Mouse (Mus musculus) liver, embryonic 11.5 days (tissue): ENCODE results near the gene Gnao1. TPM values are rescaled to one million over a fixed set of nuclear protein-coding genes. Genes with fewer than 3 reads are reported as not detected.
A peak's percentile ranks its signal among the peaks of the same experiment; 100 is the strongest.

Experiments
- ATAC-seq: fragments of 200-750 bp; cut with Nextera tagmentation; replicated peaks from 2 replicates; pipeline ENCODE4 v1.8.0; 2017; ENCODE audit warnings: moderate number of reproducible peaks, mild to moderate bottlenecking, moderate TSS enrichment, moderate library complexity; ENCODE audit not compliant: low FRiP score
- DNase-seq: peaks from one replicate; pipeline ENCODE4 v3.0.0-alpha.2; 2017; ENCODE audit warnings: low spot score
- H3K27ac ChIP-seq: fragments of 300-500 bp; sonication (generic); 2 replicates; pipeline ENCODE4 v1.5.1; 2014; ENCODE audit warnings: mild to moderate bottlenecking, low read depth, low read length, control low read depth
- H3K27me3 ChIP-seq: fragments of 300-500 bp; sonication (generic); replicated peaks from 2 replicates; pipeline ENCODE4 v1.6.1; 2014; ENCODE audit warnings: low read length, mixed read lengths; ENCODE audit not compliant: control insufficient read depth, insufficient read depth
- H3K36me3 ChIP-seq: fragments of 300-500 bp; sonication (generic); 2 replicates; pipeline ENCODE4 v1.6.1; 2014; ENCODE audit warnings: mild to moderate bottlenecking, low read length, moderate library complexity, mixed read lengths; ENCODE audit not compliant: control insufficient read depth, insufficient read depth
- H3K4me1 ChIP-seq: fragments of 300-500 bp; sonication (generic); replicated peaks from 2 replicates; pipeline ENCODE4 v1.6.1; 2014; ENCODE audit warnings: low read length, mixed read lengths; ENCODE audit not compliant: control insufficient read depth, insufficient read depth
- H3K4me2 ChIP-seq: fragments of 300-500 bp; sonication (generic); 2 replicates; pipeline ENCODE4 v1.6.1; 2014; ENCODE audit warnings: mild to moderate bottlenecking, control low read depth, moderate library complexity
- H3K4me3 ChIP-seq: fragments of 300-500 bp; sonication (generic); 2 replicates; pipeline ENCODE4 v1.5.1; 2014; ENCODE audit warnings: low read depth, low read length, control low read depth
- H3K9ac ChIP-seq: fragments of 300-500 bp; sonication (generic); 2 replicates; pipeline ENCODE4 v1.6.1; 2014; ENCODE audit warnings: low read depth, low read length, control low read depth
- H3K9me3 ChIP-seq: fragments of 300-500 bp; sonication (generic); 2 replicates; pipeline ENCODE4 v1.6.1; 2016; ENCODE audit warnings: low read length, inconsistent platforms, mixed read lengths; ENCODE audit not compliant: control insufficient read depth
- WGBS: fragments of 180-500 bp; shearing (Covaris S2); extraction: QIAGEN DNeasy Blood & Tissue Kit; methylation state at CpG from one replicate; pipeline ENCODE4 v1.1.7; 2014; 5-methylcytosine and 5-hydroxymethylcytosine counted together
- polyA plus RNA-seq: library from polyadenylated mRNA; unstranded; fragments of >200 nt; fragmentation: Nextera tagmentation; extraction: Ambion mirVana; gene quantifications from 2 replicates; pipeline ENCODE4 v1.2.1, GENCODE M21; 2014

The Gnao1 gene
- polyA plus RNA-seq, 1 experiment from 2014 or later: 2.4 TPM

GRCm38 (mm10) chr8:93893556-93893955 lies 83.8 kb downstream of the Gnao1 start:
- WGBS: 68% methylated on average over 3 of the region's 3 CpGs
- H3K27ac ChIP-seq: no peak overlapping the region

GRCm38 (mm10) chr8:93896841-93897551 lies 87.2 kb downstream of the Gnao1 start:
- Histone ChIP-seq H3K27ac (no peak overlapping the region), H3K4me1 (peaks cover 7% of the 10 kb centered on the region; the same call in 1 of the 2 replicates), H3K9me3 (no peaks in the 10 kb centered on the region), H3K27me3 (no peaks in the 10 kb centered on the region), H3K36me3 (no peaks in the 10 kb centered on the region), H3K4me3 (no peak overlapping the region), H3K4me2 (no peak overlapping the region), H3K9ac (no peak overlapping the region)
- 80% methylated on average over 7 of the region's 7 CpGs for WGBS
- DNase-seq (no peak), ATAC-seq (no peak)

More at GRCm38 (mm10) chr8:93893556-93893955, 83.8 kb downstream of the Gnao1 start:
- Histone ChIP-seq H3K4me3 (no peak overlapping the region), H3K4me2 (no peak overlapping the region), H3K36me3 (no peaks in the 10 kb centered on the region), H3K9me3 (no peaks in the 10 kb centered on the region), H3K9ac (no peak overlapping the region), H3K27me3 (no peaks in the 10 kb centered on the region), H3K4me1 (no peaks in the 10 kb centered on the region; the same call in 1 of the 2 replicates)
- ATAC-seq (no peak), DNase-seq (no peak)

GRCm38 (mm10) chr8:93898570-93898969 lies 88.8 kb downstream of the Gnao1 start:
- Histone ChIP-seq H3K4me3 (no peak overlapping the region), H3K4me1 (peaks cover 7% of the 10 kb centered on the region; the same call in 1 of the 2 replicates), H3K4me2 (no peak overlapping the region), H3K36me3 (no peaks in the 10 kb centered on the region), H3K27ac (no peak overlapping the region), H3K9me3 (no peaks in the 10 kb centered on the region), H3K9ac (no peak overlapping the region), H3K27me3 (no peaks in the 10 kb centered on the region)
- no peak for DNase-seq
- 69% methylated on average over 4 of the region's 4 CpGs for WGBS
- no peak for ATAC-seq

- H3K4me3 ChIP-seq: no peak overlapping the region
Measured at GRCm38 (mm10) chr8:93902040-93902439, 92.3 kb downstream of the Gnao1 start.

GRCm38 (mm10) chr8:93906961-93907360 lies 97.2 kb downstream of the Gnao1 start:
- Histone ChIP-seq H3K27me3 (no peaks in the 10 kb centered on the region), H3K9ac (no peak overlapping the region), H3K27ac (no peak overlapping the region), H3K9me3 (no peaks in the 10 kb centered on the region), H3K4me1 (peaks cover 18% of the 10 kb centered on the region), H3K36me3 (no peaks in the 10 kb centered on the region), H3K4me2 (no peak overlapping the region), H3K4me3 (no peak overlapping the region)
- ATAC-seq: no peak
- 94% methylated on average over 6 of the region's 6 CpGs for WGBS
- no peak for DNase-seq

More at GRCm38 (mm10) chr8:93902040-93902439, 92.3 kb downstream of the Gnao1 start:
- ATAC-seq (peak; percentile 94), DNase-seq (no peak)
- WGBS: 53% methylated on average over 3 of the region's 3 CpGs
- Histone ChIP-seq H3K4me1 (peaks cover 7% of the 10 kb centered on the region; the same call in 1 of the 2 replicates), H3K9ac (no peak overlapping the region), H3K36me3 (no peaks in the 10 kb centered on the region), H3K4me2 (no peak overlapping the region), H3K27ac (no peak overlapping the region), H3K9me3 (no peaks in the 10 kb centered on the region), H3K27me3 (no peaks in the 10 kb centered on the region)

GRCm38 (mm10) chr8:93907987-93908441 lies 98.2 kb downstream of the Gnao1 start:
- no peak overlapping the region for H3K4me3 ChIP-seq
- DNase-seq (no peak), ATAC-seq (no peak)
- H3K4me1 ChIP-seq: peaks cover 24% of the 10 kb centered on the region
- no peak overlapping the region for H3K27ac ChIP-seq
- no peaks in the 10 kb centered on the region for H3K9me3 ChIP-seq
- H3K9ac ChIP-seq: no peak overlapping the region
- H3K36me3 ChIP-seq: no peaks in the 10 kb centered on the region
- no peak overlapping the region for H3K4me2 ChIP-seq
- no peaks in the 10 kb centered on the region for H3K27me3 ChIP-seq
- 48% methylated on average over 5 of the region's 5 CpGs for WGBS

- H3K4me1 ChIP-seq: peaks cover 24% of the 10 kb centered on the region
- 0 out of 2 replicates have a peak overlapping the region, but pooled peaks have one; percentile 6 for H3K9ac ChIP-seq
- DNase-seq: no peak
Measured at GRCm38 (mm10) chr8:93908546-93908945, 98.8 kb downstream of the Gnao1 start.

GRCm38 (mm10) chr8:93911715-93912555 lies 102.2 kb downstream of the Gnao1 start:
- peak overlapping the region; percentile 70 for H3K27ac ChIP-seq
- WGBS: 53% methylated on average over 7 of the region's 7 CpGs
- H3K9ac ChIP-seq: no peak overlapping the region
- no peak overlapping the region for H3K4me2 ChIP-seq
- ATAC-seq: no peak
- no peaks in the 10 kb centered on the region for H3K9me3 ChIP-seq
- H3K36me3 ChIP-seq: no peaks in the 10 kb centered on the region
- no peak overlapping the region for H3K4me3 ChIP-seq
- H3K4me1 ChIP-seq: peaks cover 24% of the 10 kb centered on the region
- no peaks in the 10 kb centered on the region for H3K27me3 ChIP-seq
- peak; percentile 45 for DNase-seq

More at GRCm38 (mm10) chr8:93908546-93908945, 98.8 kb downstream of the Gnao1 start:
- Histone ChIP-seq H3K4me3 (no peak overlapping the region), H3K27me3 (no peaks in the 10 kb centered on the region), H3K4me2 (no peak overlapping the region; the same call in 1 of the 2 replicates), H3K36me3 (no peaks in the 10 kb centered on the region), H3K9me3 (no peaks in the 10 kb centered on the region), H3K27ac (no peak overlapping the region)
- 0 out of 2 replicates have a peak, but pooled peaks have one; percentile 24 for ATAC-seq
- WGBS: 41% methylated on average over 1 of the region's 1 CpGs
